ENCODE assay signal across 8 mouse cellular contexts in genomic region chr5:29568848-29569377, GRCm38 (mm10). TPM values are rescaled to one million over a fixed set of nuclear protein-coding genes. Genes with fewer than 3 reads are reported as not detected.
DNase-seq lines count a peak whose midpoint lies in the region; ATAC-seq and TF ChIP-seq lines count a peak whose summit lies in the region.

Gene Ube3c, plus strand, starts transcription at chr5:29569242.

- H3K4me3 ChIP-seq in E14TG2a.4 (replicated peaks; ENCODE audit: low read length) = peak within 1 kb of the TSS; percentile 95
- peak within 1 kb of the TSS; percentile 76 for H3K4me3 ChIP-seq in forebrain, embryonic 12.5 days (replicated peaks)
- H3K4me3 ChIP-seq in heart, postnatal 0 days (ENCODE audit: low read depth, low read length) = peak within 1 kb of the TSS; percentile 79
- H3K4me3 ChIP-seq in liver, embryonic 16.5 days (ENCODE audit: low read depth, low read length) = peak within 1 kb of the TSS; percentile 92
- H3K4me3 ChIP-seq in neural tube, embryonic 13.5 days = peak within 1 kb of the TSS; percentile 66
- H3K4me3 ChIP-seq in testis, adult 2 months (ENCODE audit: control insufficient read depth, low read depth, low read length) = peak within 1 kb of the TSS; percentile 99

- peak; percentile 73 for TF ChIP-seq POLR2A in testis, adult 2 months (IDR thresholded peaks at IDR 0.05; ENCODE audit: control insufficient read depth, low read depth, low read length)

- TF ChIP-seq EP300 in heart, postnatal 0 days (IDR thresholded peaks at IDR 0.05; ENCODE audit: low read depth) = peak; percentile 41; the same call in 1 of the 2 replicates

- H3K27ac ChIP-seq in forebrain, embryonic 12.5 days = peak within 1 kb of the TSS; percentile 95
- H3K27ac ChIP-seq in heart, postnatal 0 days (ENCODE audit: low read depth) = peak within 1 kb of the TSS; percentile 92
- peak within 1 kb of the TSS; percentile 95 for H3K27ac ChIP-seq in liver, embryonic 16.5 days (ENCODE audit: low read length)
- peak within 1 kb of the TSS; percentile 93 for H3K27ac ChIP-seq in neural tube, embryonic 13.5 days (replicated peaks)
- peak within 1 kb of the TSS; percentile 91 for H3K27ac ChIP-seq in testis, adult 2 months (ENCODE audit: control insufficient read depth, insufficient read depth, low read depth, low read length)

- peak within 1 kb of the TSS; percentile 85 for H3K9ac ChIP-seq in forebrain, embryonic 12.5 days
- peak within 1 kb of the TSS; percentile 75 for H3K9ac ChIP-seq in heart, postnatal 0 days (replicated peaks; ENCODE audit: low read depth, low read length)
- H3K9ac ChIP-seq in liver, embryonic 16.5 days (ENCODE audit: low read depth, low read length) = peak within 1 kb of the TSS; percentile 88
- peak within 1 kb of the TSS; percentile 83 for H3K9ac ChIP-seq in neural tube, embryonic 13.5 days

- H3K4me1 ChIP-seq in E14TG2a.4 (replicated peaks; ENCODE audit: low read depth, low read length) = peaks cover 16% of the 10 kb centered on the region
- H3K4me1 ChIP-seq in forebrain, embryonic 12.5 days = peaks cover 17% of the 10 kb centered on the region
- peaks cover 13% of the 10 kb centered on the region for H3K4me1 ChIP-seq in heart, postnatal 0 days (ENCODE audit: control insufficient read depth, insufficient read depth)
- peaks cover 11% of the 10 kb centered on the region for H3K4me1 ChIP-seq in liver, embryonic 16.5 days (ENCODE audit: control insufficient read depth, low read depth, low read length)
- peaks cover 30% of the 10 kb centered on the region for H3K4me1 ChIP-seq in neural tube, embryonic 13.5 days (replicated peaks)
- H3K4me1 ChIP-seq in testis, adult 2 months (ENCODE audit: control insufficient read depth, insufficient read depth, low read length) = peaks cover 5% of the 10 kb centered on the region

- DNase-seq in c-Kit-positive CD71-positive TER-119-positive erythroid progenitor cells, embryonic 14.5 days (ENCODE audit: low spot score) = peak; percentile 93
- peak; percentile 98 for DNase-seq in heart, postnatal 0 days (ENCODE audit: low spot score)
- peak; percentile 98 to 99 for DNase-seq in kidney, postnatal 4 days

- 0% methylated on average over 72 of the region's 72 CpGs for WGBS in forebrain, embryonic 12.5 days
- under 1% methylated on average over 71 of the region's 72 CpGs for WGBS in heart, postnatal 0 days
- WGBS in liver, embryonic 16.5 days (ENCODE audit: insufficient replicate concordance) = under 1% methylated on average over 54 of the region's 72 CpGs
- under 1% methylated on average over 68 of the region's 72 CpGs for WGBS in neural tube, embryonic 13.5 days

- peak; percentile 97 for ATAC-seq in forebrain, embryonic 12.5 days (ENCODE audit: low FRiP score)
- ATAC-seq in heart, postnatal 0 days (ENCODE audit: insufficient read depth, low read depth) = peak; percentile 96
- ATAC-seq in liver, embryonic 16.5 days (ENCODE audit: low read depth) = peak; percentile 96
- ATAC-seq in neural tube, embryonic 13.5 days (ENCODE audit: low read depth) = peak; percentile 98

- H3K27me3 ChIP-seq in E14TG2a.4 (ENCODE audit: insufficient read depth, low read length) = no peaks in the 10 kb centered on the region
- 0 out of 2 replicates have a peak, but pooled peaks cover 4% of the 10 kb centered on the region for H3K27me3 ChIP-seq in forebrain, embryonic 12.5 days
- no peaks in the 10 kb centered on the region for H3K27me3 ChIP-seq in heart, postnatal 0 days (ENCODE audit: control insufficient read depth, insufficient read depth, low read length)
- no peaks in the 10 kb centered on the region for H3K27me3 ChIP-seq in liver, embryonic 16.5 days (ENCODE audit: control insufficient read depth, insufficient read depth, low read depth, low read length)
- 0 out of 2 replicates have a peak, but pooled peaks cover 4% of the 10 kb centered on the region for H3K27me3 ChIP-seq in neural tube, embryonic 13.5 days
- H3K27me3 ChIP-seq in testis, adult 2 months (ENCODE audit: control insufficient read depth, insufficient read depth, low read length) = no peaks in the 10 kb centered on the region

- H3K36me3 ChIP-seq in E14TG2a.4 (ENCODE audit: insufficient read depth, low read length) = peaks cover 33% of the 10 kb centered on the region
- no peaks in the 10 kb centered on the region; the same call in 1 of the 2 replicates for H3K36me3 ChIP-seq in forebrain, embryonic 12.5 days (replicated peaks)
- peaks cover 4% of the 10 kb centered on the region; the same call in 1 of the 2 replicates for H3K36me3 ChIP-seq in heart, postnatal 0 days (replicated peaks; ENCODE audit: control insufficient read depth, insufficient read depth, low read length)
- H3K36me3 ChIP-seq in liver, embryonic 16.5 days (ENCODE audit: control insufficient read depth, insufficient read depth) = peaks cover 5% of the 10 kb centered on the region
- H3K36me3 ChIP-seq in neural tube, embryonic 13.5 days = peaks cover 9% of the 10 kb centered on the region; the same call in 1 of the 2 replicates
- no peaks in the 10 kb centered on the region; the same call in 1 of the 2 replicates for H3K36me3 ChIP-seq in testis, adult 2 months (ENCODE audit: control insufficient read depth, insufficient read depth, low read length)

- TF ChIP-seq CTCF in E14TG2a.4 (conservative IDR thresholded peaks at IDR 0.05; ENCODE audit: low read length) = no peak
- TF ChIP-seq CTCF in heart, postnatal 0 days (IDR thresholded peaks at IDR 0.05; ENCODE audit: low read depth) = 0 out of 2 replicates have a peak, but pooled peaks have one; percentile 3
- no peak for TF ChIP-seq CTCF in testis, adult 2 months (IDR thresholded peaks at IDR 0.05; ENCODE audit: control insufficient read depth, insufficient read depth, insufficient replicate concordance, low read depth, low read length)

- 0 out of 2 replicates have a peak, but pooled peaks cover 3% of the 10 kb centered on the region for H3K9me3 ChIP-seq in E14TG2a.4 (ENCODE audit: low read length)
- no peaks in the 10 kb centered on the region for H3K9me3 ChIP-seq in forebrain, embryonic 12.5 days
- H3K9me3 ChIP-seq in heart, postnatal 0 days (replicated peaks; ENCODE audit: control insufficient read depth, low read length) = no peaks in the 10 kb centered on the region
- H3K9me3 ChIP-seq in liver, embryonic 16.5 days (replicated peaks; ENCODE audit: control insufficient read depth, low read length) = no peaks in the 10 kb centered on the region
- H3K9me3 ChIP-seq in neural tube, embryonic 13.5 days = no peaks in the 10 kb centered on the region

- peak within 1 kb of the TSS; percentile 91 for H3K4me2 ChIP-seq in forebrain, embryonic 12.5 days
- H3K4me2 ChIP-seq in heart, postnatal 0 days (ENCODE audit: low read depth, low read length) = peak within 1 kb of the TSS; percentile 91
- peak within 1 kb of the TSS; percentile 98 for H3K4me2 ChIP-seq in liver, embryonic 16.5 days (ENCODE audit: low read depth, low read length)
- peak within 1 kb of the TSS; percentile 96 for H3K4me2 ChIP-seq in neural tube, embryonic 13.5 days

RNA-seq across cellular contexts. Expression of gene Ube3c, which starts in this region (rescaled TPM):
- 33.7 and 46.1 TPM in 2 replicates for polyA plus RNA-seq in forebrain, embryonic 12.5 days (2016; fragmentation: Nextera tagmentation; extraction: Ambion mirVana)
- 42.3 and 43.2 TPM in 2 replicates for total RNA-seq in heart, postnatal 0 days (2014; rRNA removed; ENCODE audit: low replicate concordance)
- 14.5 and 17.0 TPM in 2 replicates for polyA plus RNA-seq in heart, postnatal 0 days (2015; fragmentation: Nextera tagmentation; extraction: Ambion mirVana)
- polyA plus RNA-seq in liver, embryonic 16.5 days (2015; fragmentation: Nextera tagmentation; extraction: Ambion mirVana) = 4.3 and 4.7 TPM in 2 replicates
- polyA plus RNA-seq in neural tube, embryonic 13.5 days (2015; fragmentation: Nextera tagmentation; extraction: Ambion mirVana) = 36.2 and 36.7 TPM in 2 replicates
- 27.0 and 30.5 TPM in 2 replicates for polyA plus RNA-seq in testis, adult 2 months (2012; rRNA removed)

Comparison
In these comparisons a context has a peak if more than half of its experiments do, and no peak if none do; other contexts are left out.
1. Peak in every context shown above with its lines: DNase-seq, ATAC-seq, H3K4me3 ChIP-seq and H3K27ac ChIP-seq.